Mouse (Mus musculus): ENCODE measurements around the gene Defb28.

- no peak for TF ChIP-seq MAX (IDR thresholded peaks at IDR 0.05; ENCODE audit: low read depth)
- TF ChIP-seq POLR2A (IDR thresholded peaks at IDR 0.05; ENCODE audit: insufficient read length, low read depth), result no peak
- TF ChIP-seq TCF3 (IDR thresholded peaks at IDR 0.05; ENCODE audit: insufficient read length, low read depth), result no peak
- TF ChIP-seq USF1 (IDR thresholded peaks at IDR 0.05; ENCODE audit: low read depth), result peak; percentile 44
- no peak for TF ChIP-seq MYOG (IDR thresholded peaks at IDR 0.05; ENCODE audit: control insufficient read depth in 1 of 3, insufficient read depth in 1 of 3, insufficient read length in 2 of 3, low read depth in 2 of 3)
- TF ChIP-seq TCF12 (IDR thresholded peaks at IDR 0.05; ENCODE audit: insufficient read depth, poor library complexity, severe bottlenecking), result no peak
- no peak for TF ChIP-seq E2F4 (IDR thresholded peaks at IDR 0.05; ENCODE audit: insufficient read depth)
- no peak for TF ChIP-seq CEBPB (IDR thresholded peaks at IDR 0.05; ENCODE audit: insufficient read depth, poor library complexity, severe bottlenecking)
- no peak for TF ChIP-seq POLR2AphosphoS2 (IDR thresholded peaks at IDR 0.05; ENCODE audit: insufficient read length, low read depth)
- no peak for TF ChIP-seq SRF (IDR thresholded peaks at IDR 0.05; ENCODE audit: control insufficient read depth, insufficient read length, low read depth)
Observed at GRCm38 (mm10) chr2:152480881-152481280, 37.2 kb upstream of the Defb28 start.

Measured in myocyte (in vitro differentiated cells).